Mouse (Mus musculus): ENCODE results near the gene Mark3. TPM values are rescaled to one million over a fixed set of nuclear protein-coding genes. Genes with fewer than 3 reads are reported as not detected.

Gene Mark3
- total and polyA plus RNA-seq, 3 experiments: 43.9 to 71.6 TPM; not detected in 1

DNA sequence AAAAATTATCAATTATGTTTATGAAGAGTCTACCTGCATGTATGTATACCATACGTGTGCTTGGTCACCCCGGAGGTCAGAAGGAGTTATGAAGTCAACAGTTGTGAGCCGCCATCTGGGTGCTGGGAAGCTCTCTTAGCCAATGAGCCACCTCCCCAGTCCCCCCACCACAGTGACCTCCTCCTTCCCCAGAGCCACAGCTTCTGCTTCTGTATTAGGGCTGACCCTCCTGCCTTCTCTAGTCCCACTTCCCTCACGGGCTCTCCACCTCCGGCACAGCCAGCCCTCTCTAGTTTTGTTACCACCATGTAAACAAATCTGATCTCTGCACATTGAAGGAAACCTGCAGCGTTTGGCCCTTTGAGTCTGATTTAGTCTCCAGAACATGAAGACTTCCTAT lies 16.8 kb upstream of the Mark3 start:
- no peak overlapping the region for H3K9ac ChIP-seq (ENCODE audit: control insufficient read depth, low read depth, low read length, poor library complexity, severe bottlenecking)
- no peak overlapping the region for H3K27ac ChIP-seq (ENCODE audit: control insufficient read depth, low read depth, low read length)

DNA sequence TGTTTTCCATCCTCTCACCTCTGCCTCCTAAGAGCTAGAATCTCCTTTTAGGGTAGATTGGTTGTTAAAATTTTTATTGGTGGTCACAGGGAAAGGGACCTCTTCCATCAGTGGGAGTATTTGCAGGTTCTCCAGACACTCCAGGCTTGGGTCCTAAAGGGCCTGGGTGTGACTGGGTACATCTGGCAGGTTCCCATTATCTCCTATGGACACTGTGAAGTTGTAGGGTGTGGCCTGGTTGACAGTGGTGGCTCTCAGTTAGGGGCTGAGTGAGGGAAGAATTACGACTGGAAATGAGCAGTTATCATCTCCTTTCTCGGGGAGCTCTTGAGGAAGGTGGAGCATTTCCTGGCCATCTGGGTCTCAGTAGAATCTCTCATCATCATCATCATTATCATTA lies 15.7 kb upstream of the Mark3 start:
- H3K4me1 ChIP-seq (ENCODE audit: control insufficient read depth in 1 of 2, insufficient read depth in 2 of 2, low read length in 2 of 2): peaks cover 11 to 22% of the 10 kb centered on the region in 2 experiments
- no peaks in the 10 kb centered on the region for H3K9me3 ChIP-seq (replicated peaks; ENCODE audit: insufficient read depth, low read length)
- H3K27me3 ChIP-seq (ENCODE audit: control insufficient read depth in 1 of 2, insufficient read depth in 2 of 2, low read length in 2 of 2): no peaks in the 10 kb centered on the region
- no peaks in the 10 kb centered on the region for H3K79me2 ChIP-seq (ENCODE audit: control insufficient read depth, insufficient read depth, low read length, poor library complexity)
- peaks cover 0 to 8% of the 10 kb centered on the region in 2 experiments; a peak in 2 of 4 replicates for H3K36me3 ChIP-seq (ENCODE audit: control insufficient read depth in 1 of 2, insufficient read depth in 2 of 2, low read length in 2 of 2)
- H3K27ac ChIP-seq (ENCODE audit: control insufficient read depth, low read depth, low read length): no peak overlapping the region
- H3K9ac ChIP-seq (ENCODE audit: control insufficient read depth, low read depth, low read length, poor library complexity, severe bottlenecking): no peak overlapping the region
- no peak for TF ChIP-seq CHD1 (IDR thresholded peaks at IDR 0.05; ENCODE audit: low read depth, low read length)
- TF ChIP-seq TBP (IDR thresholded peaks at IDR 0.05; ENCODE audit: low read depth, low read length): no peak
- no peak for TF ChIP-seq ZMIZ1 (IDR thresholded peaks at IDR 0.05; ENCODE audit: low read depth, low read length)
- no peak for TF ChIP-seq NRF1 (IDR thresholded peaks at IDR 0.05; ENCODE audit: insufficient read depth, low read depth, low read length, poor library complexity, severe bottlenecking)
- no peak overlapping the region; a peak in 1 of 4 replicates for H3K4me3 ChIP-seq (ENCODE audit: control insufficient read depth in 1 of 2, insufficient read depth in 1 of 2, low read depth in 2 of 2, low read length in 2 of 2)
- DNase-seq (ENCODE audit: low read depth, low spot score): no peak

More for the DNA sequence above, 16.8 kb upstream of the Mark3 start:
- no peak for DNase-seq (ENCODE audit: low read depth, low spot score)
- Histone ChIP-seq H3K27me3 (ENCODE audit: control insufficient read depth in 1 of 2, insufficient read depth in 2 of 2, low read length in 2 of 2) (no peaks in the 10 kb centered on the region), H3K79me2 (ENCODE audit: control insufficient read depth, insufficient read depth, low read length, poor library complexity) (no peaks in the 10 kb centered on the region), H3K4me3 (ENCODE audit: control insufficient read depth in 1 of 2, insufficient read depth in 1 of 2, low read depth in 2 of 2, low read length in 2 of 2) (no peak overlapping the region), H3K4me1 (ENCODE audit: control insufficient read depth in 1 of 2, insufficient read depth in 2 of 2, low read length in 2 of 2) (peaks cover 6 to 19% of the 10 kb centered on the region in 2 experiments), H3K36me3 (ENCODE audit: control insufficient read depth in 1 of 2, insufficient read depth in 2 of 2, low read length in 2 of 2) (peaks cover 0 to 6% of the 10 kb centered on the region in 2 experiments; a peak in 2 of 4 replicates), H3K9me3 (replicated peaks; ENCODE audit: insufficient read depth, low read length) (no peaks in the 10 kb centered on the region)
- TF ChIP-seq NELFE (IDR thresholded peaks at IDR 0.05; ENCODE audit: low read depth, low read length): no peak
- TF ChIP-seq MAFK (IDR thresholded peaks at IDR 0.05; ENCODE audit: borderline replicate concordance, low read depth, low read length): no peak
- no peak for TF ChIP-seq POLR2A (IDR thresholded peaks at IDR 0.05; ENCODE audit: control insufficient read depth in 1 of 2, insufficient read depth in 1 of 2, low read depth in 1 of 2, low read length in 2 of 2, poor library complexity in 1 of 2)
- TF ChIP-seq BHLHE40 (IDR thresholded peaks at IDR 0.05; ENCODE audit: borderline replicate concordance, low read depth, low read length): no peak
- TF ChIP-seq RAD21 (IDR thresholded peaks at IDR 0.05; ENCODE audit: low read depth, low read length): no peak
- no peak for TF ChIP-seq CHD2 (IDR thresholded peaks at IDR 0.05; ENCODE audit: low read length)
- no peak for TF ChIP-seq ZC3H11A (IDR thresholded peaks at IDR 0.05; ENCODE audit: low read depth, low read length)
- TF ChIP-seq GABPA (IDR thresholded peaks at IDR 0.05; ENCODE audit: low read depth, low read length): no peak
- TF ChIP-seq ELF1 (IDR thresholded peaks at IDR 0.05; ENCODE audit: low read depth, low read length): no peak
- no peak for TF ChIP-seq E2F4 (IDR thresholded peaks at IDR 0.05; ENCODE audit: borderline replicate concordance, low read depth, low read length)
- TF ChIP-seq MEF2A (IDR thresholded peaks at IDR 0.05; ENCODE audit: extremely low read depth, insufficient replicate concordance, low read depth, low read length, poor library complexity, severe bottlenecking): no peak
